Mouse (Mus musculus) spleen, postnatal 10 days (tissue): Measurements from ENCODE around the gene Mpv17.

ENCODE experiments used
- DNase-seq, 2 experiments: peaks; one replicate each; pipeline ENCODE4 v3.0.0; 2021 to 2022; ENCODE audit warnings: low spot score in 2 of 2

Mpv17 gene

GRCm38 (mm10) chr5:31154152-31154553 is at the start of gene Mpv17:
Mpv17 (minus strand) TSS chr5:31154251.
- DNase-seq, result peak; percentile 70 to 78

- no peak for DNase-seq
These were observed 48.9 kb upstream of the Mpv17 start for GRCm38 (mm10) chr5:31202933-31203332.

- DNase-seq, result peak; percentile 85 to 94
These were observed 47.9 kb upstream of the Mpv17 start, which contains the start of gene Zfp513 for GRCm38 (mm10) chr5:31201742-31202590. Zfp513 (minus strand) TSS chr5:31202303.

- no peak for DNase-seq
These were observed 47.1 kb upstream of the Mpv17 start for GRCm38 (mm10) chr5:31201042-31201741.

- DNase-seq, result no peak
These were observed 46.3 kb upstream of the Mpv17 start for GRCm38 (mm10) chr5:31200327-31200768.

GRCm38 (mm10) chr5:31199893-31200292 is 45.8 kb upstream of the Mpv17 start:
- DNase-seq, result no peak

GRCm38 (mm10) chr5:31199321-31199892 is 45.4 kb upstream of the Mpv17 start:
- DNase-seq, result no peak

- no peak for DNase-seq
These were observed 44.7 kb upstream of the Mpv17 start for GRCm38 (mm10) chr5:31198616-31199320.

- no peak for DNase-seq
These were observed 44.1 kb upstream of the Mpv17 start for GRCm38 (mm10) chr5:31198170-31198569.

- no peak for DNase-seq
These were observed 43.0 kb upstream of the Mpv17 start for GRCm38 (mm10) chr5:31197072-31197471.

- no peak for DNase-seq
These were observed 42.2 kb upstream of the Mpv17 start for GRCm38 (mm10) chr5:31196207-31196606.

GRCm38 (mm10) chr5:31195671-31196070 is 41.6 kb upstream of the Mpv17 start:
- DNase-seq, result no peak

- DNase-seq, result no peak
These were observed 40.7 kb upstream of the Mpv17 start for GRCm38 (mm10) chr5:31194486-31195485.

GRCm38 (mm10) chr5:31193631-31194281 is 39.7 kb upstream of the Mpv17 start:
- DNase-seq, result no peak

GRCm38 (mm10) chr5:31192939-31193630 is 39.0 kb upstream of the Mpv17 start, which contains the start of the genes Snx17 and Eif2b4:
Snx17 (plus strand) TSS chr5:31193227.
Eif2b4 (minus strand) TSS chr5:31193430.
- DNase-seq, result peak; percentile 99

- peak in 1 of 2 experiments; percentile 24 for DNase-seq
These were observed 38.2 kb upstream of the Mpv17 start for GRCm38 (mm10) chr5:31192045-31192938.

- no peak for DNase-seq
These were observed 36.1 kb upstream of the Mpv17 start for GRCm38 (mm10) chr5:31190201-31190600.

GRCm38 (mm10) chr5:31188223-31188840 is 34.3 kb upstream of the Mpv17 start:
- no peak for DNase-seq
